Mouse (Mus musculus) embryonic facial prominence, embryonic 14.5 days (tissue): ENCODE results near the gene Snx29. TPM values are rescaled to one million over a fixed set of nuclear protein-coding genes. Genes with fewer than 3 reads are reported as not detected.
"Not testable (repeated sequence)": the region's sequence is repeated elsewhere in the genome, so short reads cannot be mapped to it uniquely, and the experiment has no call there.

Experiments used
- ATAC-seq: fragments of 200-750 bp; cut with Nextera tagmentation; 2 replicates; pipeline ENCODE4 v1.8.0; 2017; ENCODE audit warnings: low read depth, moderate number of reproducible peaks, moderate TSS enrichment
- DNase-seq: peaks from one replicate; pipeline ENCODE4 v3.0.0-alpha.2; 2015; ENCODE audit warnings: low spot score
- H3K27ac ChIP-seq: fragments of 300-500 bp; sonication (generic); replicated peaks from 2 replicates; pipeline ENCODE4 v1.5.1; 2014; ENCODE audit warnings: low read depth, mild to moderate bottlenecking, low read length, moderate library complexity
- H3K27me3 ChIP-seq: fragments of 300-500 bp; sonication (generic); replicated peaks from 2 replicates; pipeline ENCODE4 v1.6.1; 2014; ENCODE audit warnings: low read length; ENCODE audit not compliant: control insufficient read depth, insufficient read depth
- H3K36me3 ChIP-seq: fragments of 300-500 bp; sonication (generic); 2 replicates; pipeline ENCODE4 v1.6.1; 2014; ENCODE audit warnings: low read length, mixed read lengths; ENCODE audit not compliant: control insufficient read depth, insufficient read depth
- H3K4me1 ChIP-seq: fragments of 300-500 bp; sonication (generic); 2 replicates; pipeline ENCODE4 v1.6.1; 2014; ENCODE audit warnings: antibody characterized with exemption, low read length; ENCODE audit not compliant: control insufficient read depth, insufficient read depth
- H3K4me2 ChIP-seq: fragments of 300-500 bp; sonication (generic); 2 replicates; pipeline ENCODE4 v1.6.1; 2014; ENCODE audit warnings: low read depth, mild to moderate bottlenecking, low read length, moderate library complexity, mixed read lengths
- H3K4me3 ChIP-seq: fragments of 300-500 bp; sonication (generic); 2 replicates; pipeline ENCODE4 v1.5.1; 2014; ENCODE audit warnings: low read depth, mild to moderate bottlenecking, low read length
- H3K9ac ChIP-seq: fragments of 300-500 bp; sonication (generic); 2 replicates; pipeline ENCODE4 v1.6.1; 2014; ENCODE audit warnings: low read depth, mild to moderate bottlenecking, low read length, moderate library complexity, mixed read lengths
- H3K9me3 ChIP-seq: fragments of 300-500 bp; sonication (generic); 2 replicates; pipeline ENCODE4 v1.6.1; 2016; ENCODE audit warnings: low read length; ENCODE audit not compliant: control insufficient read depth
- WGBS: fragments of 180-500 bp; shearing (Covaris S2); extraction: QIAGEN DNeasy Blood & Tissue Kit; methylation state at CpG from one replicate; pipeline ENCODE4 v1.1.7; 2014; 5-methylcytosine and 5-hydroxymethylcytosine counted together
- polyA plus RNA-seq: library from polyadenylated mRNA; unstranded; fragments of >200 nt; fragmentation: Nextera tagmentation; extraction: Ambion mirVana; gene quantifications from 2 replicates; pipeline ENCODE4 v1.2.1, GENCODE M21; 2014

Gene Snx29
- polyA plus RNA-seq, 1 experiment from 2014 or later: 9.7 TPM

DNA sequence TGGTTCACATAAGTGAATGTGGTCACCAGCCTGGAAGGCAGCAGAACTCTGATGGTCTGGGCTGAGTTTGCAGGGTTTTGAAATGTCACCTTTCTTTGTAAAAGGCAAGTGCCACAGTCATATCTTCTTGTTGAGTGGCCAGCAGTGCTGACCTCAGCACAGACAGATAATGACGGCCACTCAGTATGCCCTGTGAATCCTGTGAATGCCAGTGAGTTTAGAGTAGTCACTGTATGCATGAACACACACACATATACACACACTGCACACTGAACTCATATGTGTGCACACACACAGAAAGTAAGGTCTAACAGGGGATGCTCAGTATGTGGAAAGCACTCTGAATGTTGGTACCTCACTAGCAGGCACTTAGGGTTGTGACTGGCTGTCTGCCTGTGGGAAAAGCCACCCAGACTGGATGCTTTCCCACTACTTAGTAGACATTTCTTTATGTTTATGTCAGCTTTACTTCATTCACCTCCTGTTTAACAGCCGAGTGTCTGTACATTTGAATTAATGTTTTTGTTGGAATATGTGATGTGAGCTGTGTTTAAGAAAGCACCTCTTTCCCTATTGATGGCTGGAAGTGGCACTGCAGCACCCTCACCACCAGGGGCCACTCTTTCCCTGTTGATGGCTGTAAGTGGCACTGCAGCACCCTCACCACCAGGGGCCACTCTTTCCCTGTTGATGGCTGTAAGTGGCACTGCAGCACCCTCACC lies 100.3 kb downstream of the Snx29 start:
- 97% methylated on average over 2 of the region's 2 CpGs for WGBS
- H3K4me1 ChIP-seq: no peaks in the 10 kb centered on the region
- no peak for ATAC-seq
- H3K4me2 ChIP-seq: no peak overlapping the region
- no peaks in the 10 kb centered on the region for H3K9me3 ChIP-seq
- no peak overlapping the region for H3K27ac ChIP-seq
- no peaks in the 10 kb centered on the region for H3K27me3 ChIP-seq
- H3K9ac ChIP-seq: no peak overlapping the region
- peaks cover 19% of the 10 kb centered on the region; the same call in 1 of the 2 replicates for H3K36me3 ChIP-seq
- no peak for DNase-seq
- H3K4me3 ChIP-seq: no peak overlapping the region

DNA sequence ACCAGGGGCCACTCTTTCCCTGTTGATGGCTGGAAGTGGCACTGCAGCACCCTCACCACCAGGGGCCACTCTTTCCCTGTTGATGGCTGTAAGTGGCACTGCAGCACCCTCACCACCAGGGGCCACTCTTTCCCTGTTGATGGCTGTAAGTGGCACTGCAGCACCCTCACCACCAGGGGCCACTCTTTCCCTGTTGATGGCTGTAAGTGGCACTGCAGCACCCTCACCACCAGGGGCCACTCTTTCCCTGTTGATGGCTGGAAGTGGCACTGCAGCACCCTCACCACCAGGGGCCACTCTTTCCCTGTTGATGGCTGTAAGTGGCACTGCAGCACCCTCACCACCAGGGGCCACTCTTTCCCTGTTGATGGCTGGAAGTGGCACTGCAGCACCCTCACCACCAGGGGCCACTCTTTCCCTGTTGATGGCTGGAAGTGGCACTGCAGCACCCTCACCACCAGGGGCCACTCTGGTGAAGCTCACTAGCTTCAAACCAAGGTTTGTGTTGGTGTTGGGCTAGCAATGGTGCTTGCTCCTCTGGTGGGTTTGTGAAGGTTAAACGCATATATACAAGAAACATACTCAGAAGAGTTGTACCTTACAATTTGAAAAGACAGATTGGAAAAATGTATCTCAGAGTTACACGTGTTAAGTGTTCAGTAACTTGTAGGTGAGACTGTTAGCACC lies 101.0 kb downstream of the Snx29 start:
- H3K4me2 ChIP-seq, H3K9me3 ChIP-seq, ATAC-seq, H3K4me3 ChIP-seq, H3K27me3 ChIP-seq, H3K4me1 ChIP-seq, H3K9ac ChIP-seq, H3K27ac ChIP-seq: not testable (repeated sequence)
- H3K36me3 ChIP-seq: peaks cover 19% of the 10 kb centered on the region; the same call in 1 of the 2 replicates
- DNase-seq: peak; percentile 22
- WGBS: 95% methylated on average over 2 of the region's 2 CpGs

DNA sequence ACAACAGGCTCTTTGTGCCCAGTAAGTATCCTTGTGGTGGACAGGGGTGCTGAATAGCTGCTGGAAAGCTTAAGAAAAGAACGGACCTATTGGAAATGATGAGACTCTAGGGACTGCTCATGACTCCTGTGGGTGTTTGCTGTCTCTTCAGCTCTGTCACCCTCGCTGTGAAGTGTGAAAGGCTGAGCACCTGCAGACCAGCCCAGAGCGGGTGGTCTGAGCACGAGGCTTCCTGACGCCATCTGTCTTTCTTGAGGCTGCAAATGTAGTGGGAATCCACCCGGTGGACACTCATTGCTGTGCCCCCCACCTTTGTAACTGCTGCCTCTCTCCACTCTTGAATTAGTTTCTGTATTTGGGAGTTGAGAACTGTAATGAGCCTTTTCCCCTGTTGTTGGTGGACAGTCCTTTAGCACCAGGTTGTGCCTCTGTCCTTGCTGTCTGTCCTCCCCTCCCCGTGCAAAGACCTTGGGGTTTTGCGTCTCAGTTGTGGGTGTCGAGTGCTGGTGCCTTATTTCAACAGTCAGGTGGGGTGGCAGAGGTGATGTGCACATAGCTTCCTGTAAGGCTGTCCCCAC lies 101.9 kb downstream of the Snx29 start:
- H3K4me3 ChIP-seq: no peak overlapping the region
- H3K36me3 ChIP-seq: peaks cover 19% of the 10 kb centered on the region; the same call in 1 of the 2 replicates
- ATAC-seq (no peak), DNase-seq (no peak)
- no peak overlapping the region for H3K9ac ChIP-seq
- no peak overlapping the region for H3K4me2 ChIP-seq
- no peak overlapping the region for H3K27ac ChIP-seq
- no peaks in the 10 kb centered on the region for H3K9me3 ChIP-seq
- WGBS: 85% methylated on average over 9 of the region's 9 CpGs
- no peaks in the 10 kb centered on the region for H3K27me3 ChIP-seq
- no peaks in the 10 kb centered on the region for H3K4me1 ChIP-seq

DNA sequence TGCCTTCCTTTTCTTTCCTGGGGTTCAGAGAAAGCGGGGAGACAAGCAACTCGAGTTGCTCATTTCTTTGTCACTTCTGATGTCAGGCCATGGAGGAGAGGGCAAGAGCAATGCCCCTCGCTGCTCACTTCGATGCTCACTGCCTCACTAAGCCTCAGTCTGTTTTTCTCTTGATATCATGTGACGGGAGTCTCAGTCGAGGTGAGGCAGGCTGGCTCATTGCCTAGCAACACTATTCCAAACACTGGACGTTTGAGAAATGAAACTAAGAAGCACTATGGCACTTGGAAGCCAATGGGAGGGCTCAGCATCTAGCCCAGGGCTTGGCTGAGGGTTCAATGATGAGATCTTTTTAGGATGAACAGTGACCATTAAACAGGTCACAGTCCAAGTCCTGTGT lies 102.6 kb downstream of the Snx29 start:
- H3K9ac ChIP-seq: no peak overlapping the region
- H3K4me2 ChIP-seq: no peak overlapping the region
- ATAC-seq (no peak), DNase-seq (peak; percentile 21)
- H3K9me3 ChIP-seq: no peaks in the 10 kb centered on the region
- no peaks in the 10 kb centered on the region for H3K27me3 ChIP-seq
- H3K4me3 ChIP-seq: no peak overlapping the region
- H3K36me3 ChIP-seq: peaks cover 23% of the 10 kb centered on the region; the same call in 1 of the 2 replicates
- WGBS: 57% methylated on average over 7 of the region's 7 CpGs
- H3K27ac ChIP-seq: no peak overlapping the region
- H3K4me1 ChIP-seq: no peaks in the 10 kb centered on the region

DNA sequence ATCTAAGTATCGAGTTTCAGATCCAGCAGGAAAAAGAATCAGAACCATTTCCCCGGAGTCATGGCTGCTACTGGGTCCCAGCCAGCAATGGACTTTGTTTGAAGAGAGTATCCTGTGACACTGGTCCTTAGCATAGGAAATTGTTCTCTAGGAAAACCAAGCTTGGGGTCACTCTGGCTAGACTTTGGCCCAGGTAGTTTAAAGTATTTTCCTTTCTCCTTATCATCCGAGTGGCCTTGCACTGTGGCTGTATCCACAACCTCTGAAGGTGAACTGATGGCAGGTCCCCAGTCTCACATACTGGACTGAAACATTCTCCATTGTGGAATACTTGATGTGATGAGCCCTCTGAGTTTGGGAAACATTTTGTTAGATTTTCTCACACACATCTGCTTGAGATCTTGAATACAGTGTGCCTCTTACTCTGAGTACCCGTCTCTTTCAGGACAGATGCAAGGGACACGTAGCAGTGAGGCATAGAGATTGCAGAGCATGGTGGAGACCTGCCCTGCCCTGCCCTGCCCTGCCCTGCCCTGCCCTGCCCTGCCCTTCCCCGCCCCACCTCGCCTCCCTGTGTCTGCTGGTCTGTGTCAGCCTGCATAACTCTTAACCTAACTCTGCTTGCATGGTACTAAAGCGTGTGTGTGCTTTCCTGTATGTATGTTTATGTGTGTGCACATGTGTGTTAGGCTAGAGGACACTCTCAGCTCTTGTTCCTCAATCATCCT lies 104.3 kb downstream of the Snx29 start:
- H3K36me3 ChIP-seq: peaks cover 16% of the 10 kb centered on the region; the same call in 1 of the 2 replicates
- DNase-seq (no peak), ATAC-seq (no peak)
- no peaks in the 10 kb centered on the region for H3K27me3 ChIP-seq
- no peak overlapping the region for H3K27ac ChIP-seq
- no peak overlapping the region for H3K4me2 ChIP-seq
- H3K4me1 ChIP-seq: no peaks in the 10 kb centered on the region
- no peak overlapping the region for H3K4me3 ChIP-seq
- H3K9ac ChIP-seq: no peak overlapping the region
- no peaks in the 10 kb centered on the region for H3K9me3 ChIP-seq
- WGBS: 59% methylated on average over 8 of the region's 8 CpGs

DNA sequence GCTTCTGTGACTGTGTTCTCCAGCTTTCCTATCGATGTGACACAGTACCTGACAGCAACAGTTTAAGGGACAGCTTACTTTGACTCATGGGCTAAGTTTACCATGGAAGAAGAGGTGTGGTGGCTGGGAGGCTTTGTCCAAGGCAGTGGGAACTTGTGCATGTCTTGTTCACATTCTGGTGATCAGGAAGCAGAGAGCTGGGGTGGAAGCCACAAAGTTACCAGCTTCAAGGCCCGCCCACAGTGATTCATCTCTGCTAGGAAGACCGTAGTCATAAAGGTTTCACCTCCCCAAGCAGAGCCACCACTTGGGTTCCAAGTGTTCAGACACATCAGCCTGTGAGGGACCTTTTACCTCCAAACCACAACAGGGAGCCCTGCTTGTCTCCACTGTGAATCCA lies 107.1 kb downstream of the Snx29 start:
- H3K27ac ChIP-seq: no peak overlapping the region
- no peaks in the 10 kb centered on the region for H3K4me1 ChIP-seq
- ATAC-seq (no peak), DNase-seq (no peak)
- no peak overlapping the region for H3K4me3 ChIP-seq
- H3K27me3 ChIP-seq: no peaks in the 10 kb centered on the region
- no peaks in the 10 kb centered on the region for H3K9me3 ChIP-seq
- H3K4me2 ChIP-seq: no peak overlapping the region
- WGBS: 86% methylated on average over 3 of the region's 3 CpGs
- no peak overlapping the region for H3K9ac ChIP-seq
- 0 out of 2 replicates have a peak, but pooled peaks cover 5% of the 10 kb centered on the region for H3K36me3 ChIP-seq

DNA sequence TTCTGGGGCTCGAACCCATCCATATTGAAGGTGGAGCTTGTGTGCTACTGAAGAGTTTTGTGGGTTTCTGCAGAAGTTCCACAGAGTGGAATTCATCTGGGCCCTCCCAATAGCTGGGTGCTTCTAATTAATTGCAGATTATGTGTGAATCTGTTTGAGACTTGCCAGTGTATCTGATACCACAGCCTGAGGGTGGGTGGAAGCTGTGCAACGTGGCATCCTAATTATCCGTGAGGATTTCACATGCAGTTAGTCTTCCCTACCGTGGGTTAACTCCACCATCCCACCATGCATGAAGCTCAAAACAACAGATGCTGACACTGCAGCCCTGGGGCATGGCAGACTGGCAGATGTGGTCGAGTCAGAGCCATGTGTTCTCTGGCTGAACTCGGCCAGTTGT lies 107.8 kb downstream of the Snx29 start:
- 72% methylated on average over 6 of the region's 6 CpGs for WGBS
- Histone ChIP-seq H3K36me3 (0 out of 2 replicates have a peak, but pooled peaks cover 5% of the 10 kb centered on the region), H3K9me3 (no peaks in the 10 kb centered on the region)

DNA sequence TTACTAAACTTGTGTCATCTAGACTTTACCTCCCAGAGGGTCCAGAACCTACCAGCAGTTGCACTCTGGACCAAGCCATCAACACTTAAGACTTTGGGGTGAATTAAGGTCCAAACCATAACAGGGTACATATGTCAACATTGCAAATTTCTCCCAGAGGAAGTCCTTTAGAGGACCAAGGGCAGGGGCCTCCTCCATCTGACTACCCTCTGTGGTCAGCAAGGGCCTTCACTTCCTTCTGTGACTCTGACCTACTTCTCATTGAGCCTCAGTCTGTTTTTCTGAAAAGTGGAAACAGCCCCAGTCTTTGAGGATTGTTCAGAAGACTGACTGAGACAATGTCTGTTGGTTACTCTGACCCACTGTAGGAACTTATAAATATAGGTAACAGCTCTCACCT lies 111.1 kb downstream of the Snx29 start:
- no peak for ATAC-seq
- H3K27me3 ChIP-seq: no peaks in the 10 kb centered on the region

More for the DNA sequence above, 107.8 kb downstream of the Snx29 start:
- H3K4me3 ChIP-seq: no peak overlapping the region
- ATAC-seq (no peak), DNase-seq (no peak)
- no peak overlapping the region for H3K4me2 ChIP-seq
- no peaks in the 10 kb centered on the region for H3K27me3 ChIP-seq
- no peaks in the 10 kb centered on the region for H3K4me1 ChIP-seq
- H3K9ac ChIP-seq: no peak overlapping the region
- H3K27ac ChIP-seq: no peak overlapping the region

More for the DNA sequence above, 111.1 kb downstream of the Snx29 start:
- H3K9ac ChIP-seq: no peak overlapping the region
- no peak for DNase-seq
- H3K4me1 ChIP-seq: no peaks in the 10 kb centered on the region
- H3K9me3 ChIP-seq: no peaks in the 10 kb centered on the region
- H3K4me3 ChIP-seq: no peak overlapping the region
- 0 out of 2 replicates have a peak, but pooled peaks cover 5% of the 10 kb centered on the region for H3K36me3 ChIP-seq
- H3K27ac ChIP-seq: no peak overlapping the region
- no peak overlapping the region for H3K4me2 ChIP-seq
